14 mouse cellular contexts compared by ENCODE assay signal in the genomic region with DNA sequence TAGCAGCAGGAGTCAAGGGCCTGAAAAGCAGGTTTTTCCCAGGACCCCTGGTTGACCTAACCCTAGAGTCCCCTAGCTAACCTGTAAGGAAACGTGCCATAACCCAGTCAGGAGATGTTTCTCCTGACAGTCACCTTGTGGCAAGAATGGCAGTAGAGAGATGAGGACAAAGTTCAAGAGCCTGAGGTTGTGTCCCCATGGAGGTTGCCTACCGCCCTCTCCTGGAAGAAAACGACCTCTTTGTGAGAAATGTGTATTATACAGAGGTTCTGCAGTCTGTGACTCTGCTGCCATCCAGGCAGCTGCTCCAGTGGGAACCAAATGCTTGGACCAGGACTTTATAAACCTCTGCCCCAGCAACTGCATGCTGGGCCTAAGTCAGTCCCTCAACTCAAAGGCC. TPM values are rescaled to one million over a fixed set of nuclear protein-coding genes. Genes with fewer than 3 reads are reported as not detected.
A peak's percentile ranks its signal among the peaks of the same experiment; 100 is the strongest.
DNase-seq lines count a peak whose midpoint lies in the region; ATAC-seq and TF ChIP-seq lines count a peak whose summit lies in the region.
"Had no signal": no experiment of that assay in that cellular context is flagged by ENCODE, and none has a peak within 500 bp of the region (broad histone marks: within the 10 kb centered on the region; RNA-seq: fewer than 3 reads in every experiment).

No protein-coding gene starts in this region.

- H3K4me2 ChIP-seq in kidney, embryonic 16.5 days (replicated peaks; ENCODE audit: low read depth, low read length) = no peak overlapping the region
- H3K4me2 ChIP-seq in hindbrain, embryonic 16.5 days (ENCODE audit: low read length) = no peak overlapping the region
- H3K4me2 ChIP-seq: liver, embryonic 13.5 days had no signal

- H3K27ac ChIP-seq in kidney, adult 2 months (ENCODE audit: insufficient read depth, low read depth, low read length) = no peak overlapping the region
- no peak overlapping the region for H3K27ac ChIP-seq in kidney, embryonic 16.5 days (ENCODE audit: low read length)
- no peak overlapping the region for H3K27ac ChIP-seq in hindbrain, embryonic 16.5 days (ENCODE audit: low read depth, low read length)
- H3K27ac ChIP-seq: left cerebral cortex, adult 2 months; liver, embryonic 13.5 days; midbrain, embryonic 10.5 days had no signal

- no peak overlapping the region for H3K9ac ChIP-seq in kidney, embryonic 16.5 days (replicated peaks; ENCODE audit: low read length)
- no peak overlapping the region for H3K9ac ChIP-seq in hindbrain, embryonic 16.5 days (ENCODE audit: low read depth, low read length)
- H3K9ac ChIP-seq: liver, embryonic 13.5 days had no signal

- no peak for ATAC-seq in kidney, embryonic 16.5 days (ENCODE audit: low FRiP score, low TSS enrichment)
- ATAC-seq in hindbrain, embryonic 16.5 days = no peak

- 0 out of 2 replicates have a peak, but pooled peaks cover 8% of the 10 kb centered on the region for H3K9me3 ChIP-seq in kidney, embryonic 16.5 days (ENCODE audit: low read length)
- H3K9me3 ChIP-seq in hindbrain, embryonic 16.5 days (ENCODE audit: control insufficient read depth, low read length) = no peaks in the 10 kb centered on the region
- H3K9me3 ChIP-seq: liver, embryonic 13.5 days had no signal

- no peak for TF ChIP-seq POLR2A in kidney, adult 2 months (IDR thresholded peaks at IDR 0.05; ENCODE audit: low read depth, low read length)

- H3K4me3 ChIP-seq in kidney, adult 2 months (ENCODE audit: insufficient read depth, low read depth, low read length) = no peak overlapping the region
- no peak overlapping the region for H3K4me3 ChIP-seq in kidney, embryonic 16.5 days (ENCODE audit: low read length)
- no peak overlapping the region for H3K4me3 ChIP-seq in hindbrain, embryonic 16.5 days (ENCODE audit: low read length)
- H3K4me3 ChIP-seq: left cerebral cortex, adult 2 months; liver, embryonic 13.5 days; midbrain, embryonic 10.5 days had no signal

- no peaks in the 10 kb centered on the region for H3K27me3 ChIP-seq in kidney, adult 2 months (replicated peaks; ENCODE audit: control insufficient read depth, insufficient read depth, low read length)
- H3K27me3 ChIP-seq in kidney, embryonic 16.5 days (ENCODE audit: insufficient read depth, low read length) = no peaks in the 10 kb centered on the region
- no peaks in the 10 kb centered on the region for H3K27me3 ChIP-seq in hindbrain, embryonic 16.5 days (replicated peaks; ENCODE audit: control insufficient read depth, insufficient read depth, low read length)
- H3K27me3 ChIP-seq: liver, embryonic 13.5 days had no signal

- peak; percentile 65 for TF ChIP-seq CTCF in kidney, adult 2 months (conservative IDR thresholded peaks at IDR 0.05; ENCODE audit: insufficient read depth, insufficient read length, low read depth, low read length)

- H3K36me3 ChIP-seq in kidney, adult 2 months (ENCODE audit: control insufficient read depth, insufficient read depth, low read length) = no peaks in the 10 kb centered on the region
- no peaks in the 10 kb centered on the region for H3K36me3 ChIP-seq in kidney, embryonic 16.5 days (ENCODE audit: insufficient read depth, low read length)
- H3K36me3 ChIP-seq in hindbrain, embryonic 16.5 days (ENCODE audit: control insufficient read depth, insufficient read depth, low read length) = no peaks in the 10 kb centered on the region
- H3K36me3 ChIP-seq: liver, embryonic 13.5 days; midbrain, embryonic 10.5 days had no signal

- H3K4me1 ChIP-seq in kidney, adult 2 months (ENCODE audit: control insufficient read depth, insufficient read depth, low read length) = peaks cover 5% of the 10 kb centered on the region
- H3K4me1 ChIP-seq in kidney, embryonic 16.5 days (ENCODE audit: insufficient read depth, low read length) = peaks cover 10% of the 10 kb centered on the region
- H3K4me1 ChIP-seq in hindbrain, embryonic 16.5 days (ENCODE audit: control insufficient read depth, insufficient read depth, low read depth, low read length) = no peaks in the 10 kb centered on the region
- H3K4me1 ChIP-seq: liver, embryonic 13.5 days had no signal

- WGBS in kidney, adult 2 months = 51% methylated on average over 3 of the region's 3 CpGs
- WGBS in kidney, embryonic 16.5 days = 64% methylated on average over 3 of the region's 3 CpGs
- WGBS in hindbrain, embryonic 16.5 days = 57% methylated on average over 3 of the region's 3 CpGs

- peak; percentile 70 for DNase-seq in kidney, adult 2 months
- DNase-seq in 3T3-L1 (ENCODE audit: low read depth, low spot score) (peak; percentile 16), ES-CJ7 (ENCODE audit: low read depth, low spot score) (peak; percentile 37)
- peak; percentile 75 for DNase-seq in kidney, adult 9 months
- DNase-seq in frontal cortex, postnatal 14 days (ENCODE audit: low spot score in 2 of 2) = no peak
- DNase-seq in spleen, postnatal 4 days (ENCODE audit: low spot score in 2 of 2) = no peak
- DNase-seq: cerebellum, postnatal 36 days; heart, adult 18-20 months; heart, postnatal 14 days; liver, embryonic 13.5 days had no signal

RNA-seq across cellular contexts. Expression of a gene that starts 12.1 kb away (rescaled TPM):
- 81.3 and 92.5 TPM in 2 replicates for polyA plus RNA-seq in kidney, adult 2 months (2012; rRNA removed)
- polyA plus RNA-seq in kidney, embryonic 16.5 days (2015; fragmentation: Nextera tagmentation; extraction: Ambion mirVana) = 96.8 and 98.3 TPM in 2 replicates
- polyA plus RNA-seq in hindbrain, embryonic 16.5 days (2015; fragmentation: Nextera tagmentation; extraction: Ambion mirVana) = 67.0 and 68.4 TPM in 2 replicates

RNA-seq across cellular contexts. Expression of a gene that starts 32.8 kb away (rescaled TPM):
- 22.6 and 24.1 TPM in 2 replicates for polyA plus RNA-seq in kidney, adult 2 months (2012; rRNA removed)
- polyA plus RNA-seq in kidney, embryonic 16.5 days (2015; fragmentation: Nextera tagmentation; extraction: Ambion mirVana) = 23.9 and 27.1 TPM in 2 replicates
- polyA plus RNA-seq in hindbrain, embryonic 16.5 days (2015; fragmentation: Nextera tagmentation; extraction: Ambion mirVana) = 19.1 and 23.1 TPM in 2 replicates

RNA-seq across cellular contexts. Expression of a gene that starts 41.2 kb away (rescaled TPM):
- polyA plus RNA-seq in kidney, adult 2 months (2012; rRNA removed) = 44.3 and 45.3 TPM in 2 replicates
- polyA plus RNA-seq in kidney, embryonic 16.5 days (2015; fragmentation: Nextera tagmentation; extraction: Ambion mirVana) = 22.1 and 22.7 TPM in 2 replicates
- 151 and 153 TPM in 2 replicates for polyA plus RNA-seq in hindbrain, embryonic 16.5 days (2015; fragmentation: Nextera tagmentation; extraction: Ambion mirVana)

RNA-seq across cellular contexts. Expression of a gene that starts 51.9 kb away (rescaled TPM):
- polyA plus RNA-seq in kidney, adult 2 months (2012; rRNA removed) = 377 and 422 TPM in 2 replicates
- 457 and 467 TPM in 2 replicates for polyA plus RNA-seq in kidney, embryonic 16.5 days (2015; fragmentation: Nextera tagmentation; extraction: Ambion mirVana)
- polyA plus RNA-seq in hindbrain, embryonic 16.5 days (2015; fragmentation: Nextera tagmentation; extraction: Ambion mirVana) = 232 and 244 TPM in 2 replicates

RNA-seq across cellular contexts. Expression of a gene that starts 57.5 kb away (rescaled TPM):
- polyA plus RNA-seq in kidney, adult 2 months (2012; rRNA removed) = 55.6 and 63.8 TPM in 2 replicates
- 335 and 366 TPM in 2 replicates for polyA plus RNA-seq in kidney, embryonic 16.5 days (2015; fragmentation: Nextera tagmentation; extraction: Ambion mirVana)
- 16.3 and 24.6 TPM in 2 replicates for polyA plus RNA-seq in hindbrain, embryonic 16.5 days (2015; fragmentation: Nextera tagmentation; extraction: Ambion mirVana)

Comparison
In these comparisons a context has a peak if more than half of its experiments do, and no peak if none do; other contexts are left out.
1. DNase-seq: peak in kidney, adult 2 months (single experiment), 3T3-L1 (single experiment), ES-CJ7 (single experiment) and kidney, adult 9 months (single experiment); none in frontal cortex, postnatal 14 days (0 of 2) and spleen, postnatal 4 days (0 of 2).